In the genomic region with DNA sequence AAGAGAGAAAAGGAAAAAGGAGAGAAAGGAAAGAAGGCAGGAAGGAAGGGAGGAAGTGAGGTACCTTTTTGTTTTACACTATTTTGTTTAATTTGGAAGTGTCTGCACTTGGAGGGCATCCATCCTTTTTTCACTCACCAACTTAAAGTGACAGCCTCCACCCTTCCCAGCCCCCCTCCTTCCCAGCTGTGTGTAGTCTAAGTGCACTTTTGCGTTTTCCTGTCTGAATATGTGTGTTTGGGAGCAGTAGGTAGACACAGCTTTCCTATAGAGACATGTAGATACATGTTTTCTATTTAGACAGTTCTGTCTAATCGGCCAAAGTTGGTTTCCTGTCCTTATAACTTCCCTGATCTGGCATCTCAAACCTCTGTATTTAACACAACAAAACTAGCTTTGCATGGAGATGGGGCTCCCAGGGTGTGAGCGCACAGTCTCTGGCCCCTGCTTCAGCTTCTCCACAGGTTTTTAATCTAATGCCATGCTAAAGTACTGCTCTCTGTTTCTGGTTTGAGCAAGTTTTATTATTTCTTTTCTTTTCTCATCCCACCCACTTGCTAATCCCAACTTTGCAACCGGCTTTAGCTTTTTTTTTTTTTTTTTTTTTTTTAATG, we compare ENCODE assay signal across 9 mouse cellular contexts.
DNase-seq lines count a peak whose midpoint lies in the region; ATAC-seq and TF ChIP-seq lines count a peak whose summit lies in the region.
"Had no signal": no experiment of that assay in that cellular context is flagged by ENCODE, and none has a peak within 500 bp of the region (broad histone marks: within the 10 kb centered on the region; RNA-seq: fewer than 3 reads in every experiment).

No protein-coding gene starts in this region.

- H3K9me3 ChIP-seq in kidney, postnatal 0 days (replicated peaks; ENCODE audit: low read length) = no peaks in the 10 kb centered on the region
- no peaks in the 10 kb centered on the region for H3K9me3 ChIP-seq in embryonic facial prominence, embryonic 12.5 days
- no peaks in the 10 kb centered on the region for H3K9me3 ChIP-seq in intestine, embryonic 14.5 days (ENCODE audit: control insufficient read depth, low read length)
- H3K9me3 ChIP-seq in midbrain, embryonic 16.5 days (replicated peaks; ENCODE audit: control insufficient read depth, low read length, poor library complexity, severe bottlenecking) = no peaks in the 10 kb centered on the region

- intact Hi-C loops in left cerebral cortex, postnatal 10 days (cut with DNase I) = loop anchor here (5.0 to 10.0 kb wide), 3 partner anchors 154 to 561 kb away; partner anchors contain the start of gene Tcf7l2

- H3K27ac ChIP-seq in kidney, postnatal 0 days = no peak overlapping the region
- H3K27ac ChIP-seq in embryonic facial prominence, embryonic 12.5 days = peak overlapping the region; percentile 4; the same call in 1 of the 2 replicates
- no peak overlapping the region for H3K27ac ChIP-seq in intestine, embryonic 14.5 days (ENCODE audit: low read depth)
- peak overlapping the region; percentile 94 for H3K27ac ChIP-seq in midbrain, embryonic 16.5 days (ENCODE audit: low read length)

- ATAC-seq in kidney, postnatal 0 days (replicated peaks; ENCODE audit: low FRiP score, low read depth) = no peak
- no peak for ATAC-seq in embryonic facial prominence, embryonic 12.5 days (ENCODE audit: insufficient number of reproducible peaks, insufficient read depth, low FRiP score, low TSS enrichment)
- ATAC-seq in intestine, embryonic 14.5 days (replicated peaks; ENCODE audit: low FRiP score, low TSS enrichment, low read depth) = no peak
- ATAC-seq in midbrain, embryonic 16.5 days = no peak
- no peak for ATAC-seq in cerebellum, adult (ENCODE audit: insufficient number of reproducible peaks, low FRiP score, low TSS enrichment)

- peaks cover 17% of the 10 kb centered on the region for H3K4me1 ChIP-seq in kidney, postnatal 0 days (replicated peaks; ENCODE audit: insufficient read depth, low read length)
- H3K4me1 ChIP-seq in embryonic facial prominence, embryonic 12.5 days = peaks cover 61% of the 10 kb centered on the region
- peaks cover 46% of the 10 kb centered on the region for H3K4me1 ChIP-seq in intestine, embryonic 14.5 days (replicated peaks; ENCODE audit: control insufficient read depth, insufficient read depth, low read length)
- H3K4me1 ChIP-seq in midbrain, embryonic 16.5 days (ENCODE audit: control insufficient read depth, insufficient read depth, low read length) = peaks cover 15% of the 10 kb centered on the region

- 40% methylated on average over 4 of the region's 4 CpGs for WGBS in kidney, postnatal 0 days
- 13% methylated on average over 4 of the region's 4 CpGs for WGBS in embryonic facial prominence, embryonic 12.5 days
- 35% methylated on average over 4 of the region's 4 CpGs for WGBS in intestine, embryonic 14.5 days
- 7% methylated on average over 4 of the region's 4 CpGs for WGBS in midbrain, embryonic 16.5 days

- TF ChIP-seq CTCF in kidney, postnatal 0 days (IDR thresholded peaks at IDR 0.05; ENCODE audit: low read depth) = no peak

- peak overlapping the region; percentile 68 for H3K4me2 ChIP-seq in kidney, postnatal 0 days (ENCODE audit: low read length)
- peak overlapping the region; percentile 68 for H3K4me2 ChIP-seq in embryonic facial prominence, embryonic 12.5 days (replicated peaks)
- peak overlapping the region; percentile 65 for H3K4me2 ChIP-seq in intestine, embryonic 14.5 days (ENCODE audit: low read length)
- H3K4me2 ChIP-seq in midbrain, embryonic 16.5 days (ENCODE audit: low read length) = peak overlapping the region; percentile 58

- H3K36me3 ChIP-seq in kidney, postnatal 0 days (ENCODE audit: insufficient read depth, low read length) = no peaks in the 10 kb centered on the region
- H3K36me3 ChIP-seq in embryonic facial prominence, embryonic 12.5 days = no peaks in the 10 kb centered on the region
- no peaks in the 10 kb centered on the region for H3K36me3 ChIP-seq in intestine, embryonic 14.5 days (ENCODE audit: control insufficient read depth, insufficient read depth, low read length)
- no peaks in the 10 kb centered on the region for H3K36me3 ChIP-seq in midbrain, embryonic 16.5 days (ENCODE audit: control insufficient read depth, insufficient read depth, low read length)

- DNase-seq in kidney, postnatal 0 days (ENCODE audit: low spot score) = no peak
- no peak for DNase-seq in kidney, postnatal 14 days
- DNase-seq in intestine, embryonic 14.5 days (ENCODE audit: low spot score) = no peak
- no peak for DNase-seq in left cerebral cortex, postnatal 10 days (ENCODE audit: extremely low spot score in 1 of 2, low spot score in 2 of 2)
- no peak for DNase-seq in frontal cortex, adult 2 months (ENCODE audit: extremely low spot score in 1 of 2, low spot score in 1 of 2)
- DNase-seq: cerebellum, adult 8-10 months had no signal

- H3K4me3 ChIP-seq in kidney, postnatal 0 days (replicated peaks; ENCODE audit: low read depth, low read length) = peak overlapping the region; percentile 28
- H3K4me3 ChIP-seq in embryonic facial prominence, embryonic 12.5 days = peak overlapping the region; percentile 30; the same call in 1 of the 2 replicates
- peak overlapping the region; percentile 31; the same call in 1 of the 2 replicates for H3K4me3 ChIP-seq in intestine, embryonic 14.5 days (ENCODE audit: low read depth, low read length)
- H3K4me3 ChIP-seq in midbrain, embryonic 16.5 days (ENCODE audit: low read depth, low read length) = peak overlapping the region; percentile 47

- 0 out of 2 replicates have a peak overlapping the region, but pooled peaks have one; percentile 35 for H3K9ac ChIP-seq in kidney, postnatal 0 days (ENCODE audit: low read depth, low read length)
- peak overlapping the region; percentile 45 for H3K9ac ChIP-seq in embryonic facial prominence, embryonic 12.5 days
- no peak overlapping the region; the same call in 1 of the 2 replicates for H3K9ac ChIP-seq in intestine, embryonic 14.5 days (ENCODE audit: low read length)
- H3K9ac ChIP-seq in midbrain, embryonic 16.5 days (ENCODE audit: low read depth, low read length) = peak overlapping the region; percentile 80

- H3K27me3 ChIP-seq in kidney, postnatal 0 days (ENCODE audit: insufficient read depth, low read length) = no peaks in the 10 kb centered on the region
- no peaks in the 10 kb centered on the region; the same call in 1 of the 2 replicates for H3K27me3 ChIP-seq in embryonic facial prominence, embryonic 12.5 days
- H3K27me3 ChIP-seq in intestine, embryonic 14.5 days (replicated peaks; ENCODE audit: control insufficient read depth, insufficient read depth, low read length) = no peaks in the 10 kb centered on the region; the same call in 1 of the 2 replicates
- H3K27me3 ChIP-seq in midbrain, embryonic 16.5 days (ENCODE audit: control insufficient read depth, insufficient read depth, low read depth, low read length) = no peaks in the 10 kb centered on the region

Comparison
In these comparisons a context has a peak if more than half of its experiments do, and no peak if none do; other contexts are left out.
1. H3K27ac ChIP-seq: peak in embryonic facial prominence, embryonic 12.5 days (single experiment) and midbrain, embryonic 16.5 days (single experiment); none in kidney, postnatal 0 days (single experiment) and intestine, embryonic 14.5 days (single experiment).
2. Peak in every context shown above with its lines, with median percentiles within 50 percentile points of each other: H3K4me2 ChIP-seq and H3K4me3 ChIP-seq.